Mouse (Mus musculus) hindbrain, embryonic 11.5 days (tissue): Measurements from ENCODE around the gene Nipal1. TPM values are rescaled to one million over a fixed set of nuclear protein-coding genes. Genes with fewer than 3 reads are reported as not detected.

ENCODE experiments used
- ATAC-seq: fragments of 200-750 bp; cut with Nextera tagmentation; 2 replicates; pipeline ENCODE4 v1.8.0; 2017; ENCODE audit warnings: mild to moderate bottlenecking, moderate TSS enrichment, moderate library complexity; ENCODE audit not compliant: low FRiP score
- DNase-seq: peaks from one replicate; pipeline ENCODE4 v3.0.0-alpha.2; 2015; ENCODE audit warnings: low spot score
- H3K27ac ChIP-seq: fragments of 300-500 bp; sonication (generic); 2 replicates; pipeline ENCODE4 v1.5.1; 2014; ENCODE audit warnings: mild to moderate bottlenecking, low read depth, low read length
- H3K27me3 ChIP-seq: fragments of 300-500 bp; sonication (generic); 2 replicates; pipeline ENCODE4 v1.6.1; 2014; ENCODE audit warnings: mild to moderate bottlenecking, low read length, moderate library complexity, mixed read lengths; ENCODE audit not compliant: control insufficient read depth, insufficient read depth
- H3K36me3 ChIP-seq: fragments of 300-500 bp; sonication (generic); 2 replicates; pipeline ENCODE4 v1.6.1; 2014; ENCODE audit warnings: mild to moderate bottlenecking, low read length, moderate library complexity, mixed read lengths; ENCODE audit not compliant: control insufficient read depth, insufficient read depth
- H3K4me1 ChIP-seq: fragments of 300-500 bp; sonication (generic); replicated peaks from 2 replicates; pipeline ENCODE4 v1.6.1; 2014; ENCODE audit warnings: low read length, mixed read lengths; ENCODE audit not compliant: control insufficient read depth, insufficient read depth
- H3K4me2 ChIP-seq: fragments of 300-500 bp; sonication (generic); replicated peaks from 2 replicates; pipeline ENCODE4 v1.6.1; 2014; ENCODE audit warnings: mild to moderate bottlenecking, low read depth, low read length
- H3K4me3 ChIP-seq: fragments of 300-500 bp; sonication (generic); 2 replicates; pipeline ENCODE4 v1.5.1; 2014; ENCODE audit warnings: low read depth, low read length
- H3K9ac ChIP-seq: fragments of 300-500 bp; sonication (generic); 2 replicates; pipeline ENCODE4 v1.6.1; 2014; ENCODE audit warnings: low read depth, low read length
- H3K9me3 ChIP-seq: fragments of 300-500 bp; sonication (generic); 2 replicates; pipeline ENCODE4 v1.6.1; 2016; ENCODE audit warnings: low read length; ENCODE audit not compliant: control insufficient read depth
- whole genome bisulfite sequencing: fragments of 180-500 bp; shearing (Covaris S2); extraction: QIAGEN DNeasy Blood & Tissue Kit; methylation state at CpG from one replicate; pipeline ENCODE4 v1.1.7; 2014; 5-methylcytosine and 5-hydroxymethylcytosine counted together
- polyA plus RNA-seq: library from polyadenylated mRNA; unstranded; fragments of >200 nt; fragmentation: Nextera tagmentation; extraction: Ambion mirVana; gene quantifications from 2 replicates; pipeline ENCODE4 v1.2.1, GENCODE M21; 2014

Nipal1 gene
- polyA plus RNA-seq, 1 experiment from 2014 or later = 0.36 TPM

- no peak overlapping the region for H3K4me2 ChIP-seq
- no peak for ATAC-seq
Measured at GRCm38 (mm10) chr5:72702202-72702601, 54.6 kb downstream of the Nipal1 start.

GRCm38 (mm10) chr5:72706095-72706494 lies 58.5 kb downstream of the Nipal1 start:
- Histone ChIP-seq H3K9me3 (no peaks in the 10 kb centered on the region), H3K36me3 (no peaks in the 10 kb centered on the region), H3K4me1 (no peaks in the 10 kb centered on the region), H3K27me3 (no peaks in the 10 kb centered on the region), H3K27ac (no peak overlapping the region), H3K4me3 (no peak overlapping the region), H3K9ac (no peak overlapping the region), H3K4me2 (no peak overlapping the region)
- DNase-seq (peak; percentile 10), ATAC-seq (no peak)
- 52% methylated on average over 10 of the region's 10 CpGs for WGBS

More at GRCm38 (mm10) chr5:72702202-72702601, 54.6 kb downstream of the Nipal1 start:
- H3K4me1 ChIP-seq = no peaks in the 10 kb centered on the region
- H3K27ac ChIP-seq = no peak overlapping the region
- H3K4me3 ChIP-seq = no peak overlapping the region
- H3K27me3 ChIP-seq = no peaks in the 10 kb centered on the region
- H3K9ac ChIP-seq = no peak overlapping the region
- no peaks in the 10 kb centered on the region for H3K36me3 ChIP-seq
- no peaks in the 10 kb centered on the region for H3K9me3 ChIP-seq
- no peak for DNase-seq

GRCm38 (mm10) chr5:72706722-72707121 lies 59.1 kb downstream of the Nipal1 start:
- Histone ChIP-seq H3K4me2 (no peak overlapping the region), H3K4me3 (no peak overlapping the region), H3K9me3 (no peaks in the 10 kb centered on the region), H3K27me3 (no peaks in the 10 kb centered on the region), H3K4me1 (no peaks in the 10 kb centered on the region), H3K27ac (no peak overlapping the region), H3K36me3 (no peaks in the 10 kb centered on the region), H3K9ac (no peak overlapping the region)
- no peak for ATAC-seq
- 61% methylated on average over 10 of the region's 10 CpGs for WGBS
- no peak for DNase-seq

- 90% methylated on average over 13 of the region's 13 CpGs for WGBS
- H3K27ac ChIP-seq = no peak overlapping the region
- no peak overlapping the region for H3K4me3 ChIP-seq
- H3K4me1 ChIP-seq = no peaks in the 10 kb centered on the region
- no peaks in the 10 kb centered on the region for H3K36me3 ChIP-seq
- H3K27me3 ChIP-seq = no peaks in the 10 kb centered on the region
- H3K4me2 ChIP-seq = no peak overlapping the region
- DNase-seq (no peak), ATAC-seq (no peak)
- no peak overlapping the region for H3K9ac ChIP-seq
- no peaks in the 10 kb centered on the region for H3K9me3 ChIP-seq
Measured at GRCm38 (mm10) chr5:72709451-72709850, 61.9 kb downstream of the Nipal1 start.

GRCm38 (mm10) chr5:72709976-72710375 lies 62.4 kb downstream of the Nipal1 start:
- no peak overlapping the region for H3K9ac ChIP-seq
- no peak overlapping the region for H3K4me3 ChIP-seq
- no peaks in the 10 kb centered on the region for H3K9me3 ChIP-seq
- no peak overlapping the region for H3K27ac ChIP-seq
- ATAC-seq = no peak
- no peaks in the 10 kb centered on the region for H3K27me3 ChIP-seq
- no peak overlapping the region for H3K4me2 ChIP-seq
- H3K36me3 ChIP-seq = no peaks in the 10 kb centered on the region
- no peaks in the 10 kb centered on the region for H3K4me1 ChIP-seq
- 90% methylated on average over 9 of the region's 9 CpGs for WGBS
- no peak for DNase-seq

GRCm38 (mm10) chr5:72710572-72711278 lies 63.1 kb downstream of the Nipal1 start:
- Histone ChIP-seq H3K27me3 (no peaks in the 10 kb centered on the region), H3K36me3 (no peaks in the 10 kb centered on the region), H3K9me3 (no peaks in the 10 kb centered on the region), H3K4me2 (no peak overlapping the region), H3K4me3 (no peak overlapping the region), H3K4me1 (no peaks in the 10 kb centered on the region), H3K9ac (no peak overlapping the region), H3K27ac (no peak overlapping the region)
- ATAC-seq = no peak
- 30% methylated on average over 4 of the region's 4 CpGs for WGBS
- DNase-seq = peak; percentile 83

GRCm38 (mm10) chr5:72720587-72720986 lies 73.0 kb downstream of the Nipal1 start:
- 60% methylated on average over 7 of the region's 7 CpGs for WGBS
- no peak for ATAC-seq
- no peak overlapping the region for H3K9ac ChIP-seq
- no peaks in the 10 kb centered on the region for H3K27me3 ChIP-seq
- no peak overlapping the region for H3K4me2 ChIP-seq
- no peak for DNase-seq
- H3K9me3 ChIP-seq = no peaks in the 10 kb centered on the region
- H3K36me3 ChIP-seq = no peaks in the 10 kb centered on the region
- H3K27ac ChIP-seq = no peak overlapping the region
- H3K4me3 ChIP-seq = no peak overlapping the region
- no peaks in the 10 kb centered on the region for H3K4me1 ChIP-seq

Other genes starting within 250 kb of the Nipal1 start
- 8.8 and 10.2 TPM in 2 replicates for gene Corin, start 143.3 kb upstream of the Nipal1 start, polyA plus RNA-seq
- 23.6 and 26.0 TPM in 2 replicates for gene Nfxl1, start 88.1 kb upstream of the Nipal1 start, polyA plus RNA-seq
- 2.1 and 4.4 TPM in 2 replicates for gene Zar1, start 66.5 kb upstream of the Nipal1 start, polyA plus RNA-seq
- gene Gm5868, start 60.2 kb upstream of the Nipal1 start, polyA plus RNA-seq = 5.9 and 6.3 TPM in 2 replicates
- not detected in 2 replicates for gene Cnga1, start 3.5 kb upstream of the Nipal1 start, polyA plus RNA-seq
- not detected in 2 replicates for gene Txk, start 105.0 kb downstream of the Nipal1 start, polyA plus RNA-seq
- 5.3 and 5.4 TPM in 2 replicates for gene Tec, start 220.7 kb downstream of the Nipal1 start, polyA plus RNA-seq